Mouse (Mus musculus) forebrain, embryonic 14.5 days (tissue): ENCODE results near the gene Tmem183a. TPM values are rescaled to one million over a fixed set of nuclear protein-coding genes. Genes with fewer than 3 reads are reported as not detected.

Experiments
- ATAC-seq: fragments of 200-750 bp; cut with Nextera tagmentation; 2 replicates; pipeline ENCODE4 v1.8.0; 2017; ENCODE audit warnings: mild to moderate bottlenecking, moderate library complexity
- DNase-seq: peaks from one replicate; pipeline ENCODE4 v3.0.0-alpha.2; 2015; ENCODE audit warnings: low spot score
- H3K27ac ChIP-seq: fragments of 300-500 bp; sonication (generic); 2 replicates; pipeline ENCODE4 v1.5.1; 2014; ENCODE audit warnings: low read depth, mild to moderate bottlenecking, control low read depth, low read length, moderate library complexity
- H3K27me3 ChIP-seq: fragments of 300-500 bp; sonication (generic); replicated peaks from 2 replicates; pipeline ENCODE4 v1.6.1; 2014; ENCODE audit warnings: low read length, control low read depth, mixed read lengths; ENCODE audit not compliant: control insufficient read depth, insufficient read depth
- H3K36me3 ChIP-seq: fragments of 300-500 bp; sonication (generic); 2 replicates; pipeline ENCODE4 v1.6.1; 2014; ENCODE audit warnings: low read length, control low read depth; ENCODE audit not compliant: control insufficient read depth, insufficient read depth
- H3K4me1 ChIP-seq: fragments of 300-500 bp; sonication (generic); 2 replicates; pipeline ENCODE4 v1.6.1; 2014; ENCODE audit warnings: antibody characterized with exemption, low read length, control low read depth; ENCODE audit not compliant: control insufficient read depth, insufficient read depth
- H3K4me2 ChIP-seq: fragments of 300-500 bp; sonication (generic); 2 replicates; pipeline ENCODE4 v1.6.1; 2014; ENCODE audit warnings: mild to moderate bottlenecking, control low read depth, low read length
- H3K4me3 ChIP-seq: fragments of 300-500 bp; sonication (generic); 2 replicates; pipeline ENCODE4 v1.5.1; 2014; ENCODE audit warnings: low read depth, low read length, control low read depth
- H3K9ac ChIP-seq: fragments of 300-500 bp; sonication (generic); 2 replicates; pipeline ENCODE4 v1.6.1; 2014; ENCODE audit warnings: mild to moderate bottlenecking, low read length, control low read depth, moderate library complexity
- H3K9me3 ChIP-seq: fragments of 300-500 bp; sonication (generic); replicated peaks from 2 replicates; pipeline ENCODE4 v1.6.1; 2016; ENCODE audit warnings: low read length, control low read depth, mixed read lengths; ENCODE audit not compliant: control insufficient read depth
- WGBS: fragments of 180-500 bp; shearing (Covaris S2); extraction: QIAGEN DNeasy Blood & Tissue Kit; methylation state at CpG from one replicate; pipeline ENCODE4 v1.1.7; 2014; 5-methylcytosine and 5-hydroxymethylcytosine counted together
- polyA plus RNA-seq: library from polyadenylated mRNA; unstranded; fragments of >200 nt; fragmentation: Nextera tagmentation; extraction: Ambion mirVana; gene quantifications from 2 replicates; pipeline ENCODE4 v1.2.1, GENCODE M21; 2014

Gene Tmem183a
- polyA plus RNA-seq, 1 experiment from 2014 or later: 151 TPM

GRCm38 (mm10) chr1:134384581-134384980 lies 22.8 kb upstream of the Tmem183a start:
- WGBS: 83% methylated on average over 4 of the region's 4 CpGs
- DNase-seq (no peak), ATAC-seq (no peak)
- Histone ChIP-seq H3K4me2 (no peak overlapping the region), H3K9ac (no peak overlapping the region), H3K36me3 (no peaks in the 10 kb centered on the region), H3K9me3 (no peaks in the 10 kb centered on the region), H3K27ac (no peak overlapping the region), H3K4me3 (no peak overlapping the region), H3K27me3 (no peaks in the 10 kb centered on the region), H3K4me1 (no peaks in the 10 kb centered on the region)

- ATAC-seq (no peak), DNase-seq (peak; percentile 52)
- peak overlapping the region; percentile 14; the same call in 1 of the 2 replicates for H3K4me3 ChIP-seq
- no peaks in the 10 kb centered on the region for H3K36me3 ChIP-seq
- no peaks in the 10 kb centered on the region for H3K4me1 ChIP-seq
- no peak overlapping the region for H3K9ac ChIP-seq
- no peaks in the 10 kb centered on the region for H3K27me3 ChIP-seq
- WGBS: 14% methylated on average over 19 of the region's 19 CpGs
- H3K27ac ChIP-seq: no peak overlapping the region
- peak overlapping the region; percentile 42 for H3K4me2 ChIP-seq
- H3K9me3 ChIP-seq: no peaks in the 10 kb centered on the region
These were observed 20.2 kb upstream of the Tmem183a start for GRCm38 (mm10) chr1:134381795-134382625.

- no peaks in the 10 kb centered on the region for H3K4me1 ChIP-seq
- no peak overlapping the region for H3K9ac ChIP-seq
- no peak for DNase-seq
- H3K9me3 ChIP-seq: no peaks in the 10 kb centered on the region
- WGBS: 77% methylated on average over 2 of the region's 2 CpGs
- no peak overlapping the region for H3K4me2 ChIP-seq
- ATAC-seq: no peak
- H3K27ac ChIP-seq: no peak overlapping the region
- no peaks in the 10 kb centered on the region for H3K27me3 ChIP-seq
- H3K4me3 ChIP-seq: no peak overlapping the region
- no peaks in the 10 kb centered on the region for H3K36me3 ChIP-seq
These were observed 19.3 kb upstream of the Tmem183a start for GRCm38 (mm10) chr1:134381051-134381450.

GRCm38 (mm10) chr1:134374124-134374523 lies 12.3 kb upstream of the Tmem183a start:
- Histone ChIP-seq H3K4me2 (no peak overlapping the region), H3K9me3 (no peaks in the 10 kb centered on the region), H3K36me3 (no peaks in the 10 kb centered on the region), H3K27ac (no peak overlapping the region), H3K27me3 (no peaks in the 10 kb centered on the region), H3K4me3 (no peak overlapping the region), H3K9ac (no peak overlapping the region), H3K4me1 (no peaks in the 10 kb centered on the region)
- DNase-seq: no peak
- 77% methylated on average over 2 of the region's 2 CpGs for WGBS
- no peak for ATAC-seq

- DNase-seq: peak; percentile 61
- 53% methylated on average over 9 of the region's 9 CpGs for WGBS
- H3K9me3 ChIP-seq: no peaks in the 10 kb centered on the region
- H3K27ac ChIP-seq: no peak overlapping the region
- H3K36me3 ChIP-seq: no peaks in the 10 kb centered on the region
- no peak for ATAC-seq
- no peak overlapping the region for H3K4me2 ChIP-seq
- no peak overlapping the region for H3K4me3 ChIP-seq
- H3K27me3 ChIP-seq: no peaks in the 10 kb centered on the region
- no peaks in the 10 kb centered on the region for H3K4me1 ChIP-seq
- H3K9ac ChIP-seq: no peak overlapping the region
These were observed 7.1 kb upstream of the Tmem183a start for GRCm38 (mm10) chr1:134368777-134369337.

- Histone ChIP-seq H3K4me1 (peaks cover 8% of the 10 kb centered on the region), H3K4me2 (no peak overlapping the region), H3K9me3 (no peaks in the 10 kb centered on the region), H3K27me3 (no peaks in the 10 kb centered on the region), H3K36me3 (no peaks in the 10 kb centered on the region), H3K4me3 (no peak overlapping the region), H3K27ac (no peak overlapping the region), H3K9ac (no peak overlapping the region)
- no peak for ATAC-seq
- WGBS: 61% methylated on average over 5 of the region's 5 CpGs
- no peak for DNase-seq
These were observed 3.7 kb upstream of the Tmem183a start for GRCm38 (mm10) chr1:134365491-134365890.

GRCm38 (mm10) chr1:134363194-134363593 lies 1.4 kb upstream of the Tmem183a start:
- no peak overlapping the region for H3K4me2 ChIP-seq
- H3K36me3 ChIP-seq: peaks cover 16% of the 10 kb centered on the region
- H3K27me3 ChIP-seq: no peaks in the 10 kb centered on the region
- no peak overlapping the region for H3K27ac ChIP-seq
- ATAC-seq (no peak), DNase-seq (no peak)
- H3K9ac ChIP-seq: no peak overlapping the region
- peaks cover 8% of the 10 kb centered on the region for H3K4me1 ChIP-seq
- 82% methylated on average over 4 of the region's 4 CpGs for WGBS
- H3K9me3 ChIP-seq: no peaks in the 10 kb centered on the region
- H3K4me3 ChIP-seq: no peak overlapping the region

- H3K4me2 ChIP-seq: peak overlapping the region; percentile 86
- H3K27me3 ChIP-seq: no peaks in the 10 kb centered on the region
- 2% methylated on average over 39 of the region's 44 CpGs for WGBS
- no peaks in the 10 kb centered on the region for H3K9me3 ChIP-seq
- peaks cover 29% of the 10 kb centered on the region for H3K36me3 ChIP-seq
- peak overlapping the region; percentile 90 for H3K4me3 ChIP-seq
- H3K27ac ChIP-seq: peak overlapping the region; percentile 69; the same call in 1 of the 2 replicates
- DNase-seq: no peak
- peaks cover 8% of the 10 kb centered on the region for H3K4me1 ChIP-seq
- peak overlapping the region; percentile 95 for H3K9ac ChIP-seq
- ATAC-seq: no peak; the same call in 1 of the 2 replicates
These were observed 453 bp downstream of the Tmem183a start for GRCm38 (mm10) chr1:134361195-134361856.
